Mouse (Mus musculus): ENCODE results near the gene Kansl3.

The Kansl3 gene

DNA sequence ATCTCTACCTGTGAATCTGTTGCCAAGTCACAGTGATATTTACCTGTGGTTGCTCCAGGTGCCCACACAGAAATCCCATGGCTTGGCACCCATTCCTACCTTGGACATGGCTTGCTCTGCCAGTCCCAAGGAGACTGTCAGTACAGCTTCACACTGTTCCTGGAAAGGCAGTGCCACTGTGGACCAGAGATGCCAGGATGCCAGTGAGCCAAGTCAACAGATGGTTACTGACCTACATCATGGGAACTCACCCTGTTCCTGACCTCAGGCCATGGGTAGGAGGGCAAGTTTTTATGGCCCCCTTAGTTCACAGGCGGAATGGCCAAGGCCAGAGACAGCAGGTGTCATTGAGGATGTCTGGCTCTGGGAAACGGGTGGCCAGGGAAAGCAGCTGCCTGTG, 47.8 kb downstream of the Kansl3 start:
- no peak for DNase-seq

GRCm38 (mm10) chr1:36315776-36316100, 53.2 kb downstream of the Kansl3 start:
- DNase-seq: no peak

- DNase-seq: peak; percentile 36
Measured at GRCm38 (mm10) chr1:36314959-36315775, 53.8 kb downstream of the Kansl3 start.

- peak; percentile 26 for DNase-seq
Measured at GRCm38 (mm10) chr1:36309498-36309901, 59.5 kb downstream of the Kansl3 start.

GRCm38 (mm10) chr1:36308966-36309475, 60.0 kb downstream of the Kansl3 start:
- no peak for DNase-seq

- DNase-seq: peak; percentile 45
Measured at GRCm38 (mm10) chr1:36308451-36308901, 60.5 kb downstream of the Kansl3 start.

- peak; percentile 92 for DNase-seq
Measured at GRCm38 (mm10) chr1:36307495-36308280, 61.3 kb downstream of the Kansl3 start, which contains the start of gene Arid5a. TSS of gene Arid5a (plus strand) at chr1:36307733.

DNA sequence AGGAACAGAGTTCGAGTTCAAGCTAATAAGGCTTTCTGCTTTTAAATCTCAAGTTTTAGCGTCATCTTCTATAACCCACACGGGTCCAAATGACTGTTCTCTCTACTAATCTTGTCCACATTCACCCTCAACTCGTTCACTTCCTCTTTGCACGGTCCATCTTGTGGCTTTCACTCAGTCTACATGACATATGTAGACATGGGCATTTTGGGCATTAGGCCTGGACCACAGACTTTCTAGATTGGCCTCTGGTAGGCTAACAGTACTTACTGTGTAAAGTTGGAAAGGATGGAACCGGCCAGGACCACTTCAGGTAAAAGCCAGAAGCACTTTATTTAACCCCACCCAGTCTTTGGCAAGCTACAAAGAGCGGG, 61.9 kb downstream of the Kansl3 start:
- DNase-seq: no peak

GRCm38 (mm10) chr1:36306120-36306519, 62.9 kb downstream of the Kansl3 start:
- DNase-seq: no peak

GRCm38 (mm10) chr1:36304764-36305163, 64.2 kb downstream of the Kansl3 start:
- no peak for DNase-seq

DNA sequence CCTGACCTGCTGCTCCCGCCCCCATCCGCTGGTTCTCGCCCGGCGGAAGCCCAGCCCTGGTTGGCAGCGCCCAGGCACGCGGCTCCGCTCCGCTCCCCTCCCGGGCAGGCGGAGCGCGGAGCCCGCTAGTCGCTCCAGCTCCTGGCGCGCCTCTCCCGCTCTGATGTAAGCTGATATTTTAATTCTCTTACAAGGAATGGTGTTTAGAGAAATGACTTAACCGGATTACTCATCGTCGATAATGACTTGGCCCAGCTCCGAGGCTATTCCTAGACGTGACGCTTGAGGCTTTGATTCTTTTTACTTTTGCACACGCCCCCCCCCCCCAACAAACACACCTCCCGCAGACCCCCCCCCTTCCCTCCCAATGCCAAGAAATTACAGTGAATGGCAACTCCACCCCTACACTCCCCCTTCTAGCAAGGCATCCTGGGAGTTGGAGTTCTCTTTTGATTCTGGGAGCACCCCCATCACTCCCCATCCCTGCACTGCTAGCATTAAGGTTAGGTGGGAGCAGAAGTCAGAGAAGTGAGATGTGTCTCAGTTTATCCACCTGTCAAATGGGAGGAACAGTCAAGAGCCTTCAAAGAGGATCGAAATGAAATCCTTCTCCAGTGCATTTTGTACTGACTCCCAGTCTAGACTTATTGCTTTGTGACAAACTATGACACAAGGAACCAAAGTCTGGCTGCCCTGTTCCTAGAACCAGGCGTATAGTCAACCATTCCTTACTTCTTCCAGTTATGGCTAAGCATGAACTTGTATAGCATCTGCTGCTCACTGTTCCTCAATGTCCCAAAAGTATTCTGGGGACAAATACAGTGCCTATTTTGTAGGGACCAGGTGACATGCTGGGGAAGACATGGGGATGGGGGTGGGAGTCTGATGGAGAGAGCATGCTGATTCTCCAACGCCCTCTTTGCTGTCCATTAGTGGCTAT, 65.3 kb downstream of the Kansl3 start:
- DNase-seq: peak; percentile 45

- no peak for DNase-seq
Measured at GRCm38 (mm10) chr1:36302957-36303356, 66.0 kb downstream of the Kansl3 start.

DNA sequence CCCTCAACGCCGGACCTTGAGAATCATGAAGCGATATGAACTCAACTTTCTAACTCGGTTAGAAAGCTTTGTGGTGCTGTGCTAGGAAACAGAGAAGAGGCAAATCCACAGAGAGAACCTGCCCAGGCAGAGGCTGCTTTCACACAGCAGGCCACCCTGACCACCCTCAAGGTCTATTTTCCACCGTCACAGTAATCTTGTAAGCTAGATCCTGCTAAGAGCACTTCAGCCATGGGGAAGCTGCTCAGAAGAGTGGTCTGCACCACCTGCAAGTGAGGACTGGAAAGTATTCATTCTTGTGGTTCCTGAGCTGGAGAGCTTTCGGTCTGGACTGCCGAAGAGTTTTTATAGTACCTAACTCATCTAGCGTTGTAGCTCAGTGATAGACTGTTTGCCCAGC, 66.7 kb downstream of the Kansl3 start:
- no peak for DNase-seq

GRCm38 (mm10) chr1:36300486-36300885, 68.5 kb downstream of the Kansl3 start:
- DNase-seq: no peak

GRCm38 (mm10) chr1:36299676-36300075, 69.3 kb downstream of the Kansl3 start:
- DNase-seq: no peak

GRCm38 (mm10) chr1:36299126-36299525, 69.9 kb downstream of the Kansl3 start:
- DNase-seq: no peak

DNA sequence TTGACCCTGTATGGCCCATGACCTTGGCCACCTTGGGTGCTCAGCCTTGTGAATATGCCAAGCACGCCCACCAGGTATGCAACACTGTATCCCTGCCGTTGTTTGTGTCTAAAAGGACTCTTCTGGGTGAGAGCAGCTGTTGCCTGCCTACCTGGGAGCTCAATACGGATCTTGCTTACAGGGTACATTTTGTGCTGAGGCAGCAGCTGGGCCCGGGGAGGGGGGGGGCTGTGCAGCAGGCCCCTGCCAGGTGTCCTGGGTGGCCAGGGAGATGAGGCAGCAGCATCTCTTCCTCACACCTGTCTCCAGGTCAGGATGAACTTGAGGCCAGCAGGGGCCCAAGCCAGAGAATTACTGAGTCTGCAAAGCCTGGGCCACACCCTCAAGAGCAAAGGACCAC, 70.9 kb downstream of the Kansl3 start:
- no peak for DNase-seq

DNA sequence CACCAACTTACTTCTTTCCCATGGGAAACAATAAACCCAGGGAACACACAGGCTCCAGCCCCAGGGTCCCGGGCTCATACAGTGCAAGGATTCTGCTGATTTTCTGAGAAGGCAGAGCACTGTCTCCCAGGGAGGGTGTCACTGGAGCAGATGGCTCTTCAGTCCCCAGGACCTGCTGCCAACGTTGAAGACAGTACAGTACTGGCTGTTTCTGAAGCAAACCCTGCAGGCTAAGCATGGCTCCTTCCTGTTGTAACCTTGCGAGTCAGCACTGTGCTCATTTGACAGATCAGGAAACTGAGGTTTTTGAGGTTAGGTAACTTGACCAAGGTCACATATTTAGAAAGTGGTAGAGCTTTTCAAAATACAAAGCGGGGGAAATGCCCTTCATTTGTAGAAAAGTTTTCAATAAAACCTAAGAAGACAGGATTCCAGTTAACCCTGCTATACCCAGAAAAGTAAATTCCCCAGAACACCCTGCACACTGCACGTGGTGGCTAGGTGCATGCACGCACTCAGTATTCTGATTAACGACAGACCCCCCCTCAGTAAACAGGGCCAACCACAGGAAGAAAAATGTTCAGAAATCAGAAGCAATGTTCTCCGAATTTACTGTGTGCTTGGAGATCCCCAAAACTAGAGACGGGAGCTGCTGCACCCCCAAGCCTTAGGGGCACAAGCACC, 72.4 kb downstream of the Kansl3 start:
- DNase-seq: peak; percentile 32

- peak; percentile 62 for DNase-seq
Measured at GRCm38 (mm10) chr1:36294402-36294801, 74.6 kb downstream of the Kansl3 start.

GRCm38 (mm10) chr1:36293470-36293869, 75.5 kb downstream of the Kansl3 start:
- DNase-seq: peak; percentile 41

Data from thymus, postnatal 25 days (tissue).